Mouse (Mus musculus): ENCODE measurements around the gene Cyct. TPM values are rescaled to one million over a fixed set of nuclear protein-coding genes. Genes with fewer than 3 reads are reported as not detected.

Cyct gene
- polyA plus RNA-seq, 1 experiment: not detected

- H3K27me3 ChIP-seq (ENCODE audit: control insufficient read depth, insufficient read depth, low read length): no peaks in the 10 kb centered on the region; the same call in 1 of the 2 replicates
- 93% methylated on average over 9 of the region's 9 CpGs for WGBS
- no peak for DNase-seq
- H3K4me3 ChIP-seq (ENCODE audit: control insufficient read depth, insufficient read depth, low read length): no peak overlapping the region
- no peak overlapping the region for H3K27ac ChIP-seq (ENCODE audit: control insufficient read depth, insufficient read depth, low read length)
- H3K36me3 ChIP-seq (ENCODE audit: control insufficient read depth, insufficient read depth, low read length): no peaks in the 10 kb centered on the region
- no peaks in the 10 kb centered on the region for H3K4me1 ChIP-seq (replicated peaks; ENCODE audit: control insufficient read depth, insufficient read depth, low read length)
- TF ChIP-seq POLR2A (IDR thresholded peaks at IDR 0.05; ENCODE audit: control insufficient read depth, extremely low read depth, insufficient read depth, low read length, poor library complexity): no peak
- no peak for TF ChIP-seq CTCF (IDR thresholded peaks at IDR 0.05; ENCODE audit: borderline replicate concordance, control insufficient read depth, extremely low read depth, insufficient read depth, low read length, poor library complexity)
Observed at GRCm38 (mm10) chr2:76342146-76342545, 18.1 kb downstream of the Cyct start.

- Histone ChIP-seq H3K27ac (ENCODE audit: control insufficient read depth, insufficient read depth, low read length) (no peak within 1 kb of the TSS), H3K27me3 (ENCODE audit: control insufficient read depth, insufficient read depth, low read length) (no peaks in the 10 kb centered on the region; the same call in 1 of the 2 replicates), H3K4me3 (ENCODE audit: control insufficient read depth, insufficient read depth, low read length) (no peak within 1 kb of the TSS), H3K4me1 (replicated peaks; ENCODE audit: control insufficient read depth, insufficient read depth, low read length) (no peaks in the 10 kb centered on the region), H3K36me3 (ENCODE audit: control insufficient read depth, insufficient read depth, low read length) (no peaks in the 10 kb centered on the region)
- 21% methylated on average over 41 of the region's 41 CpGs for WGBS
- TF ChIP-seq CTCF (IDR thresholded peaks at IDR 0.05; ENCODE audit: borderline replicate concordance, control insufficient read depth, extremely low read depth, insufficient read depth, low read length, poor library complexity): no peak
- TF ChIP-seq POLR2A (IDR thresholded peaks at IDR 0.05; ENCODE audit: control insufficient read depth, extremely low read depth, insufficient read depth, low read length, poor library complexity): no peak
- DNase-seq: no peak
Observed at GRCm38 (mm10) chr2:76338215-76339156, 21.8 kb downstream of the Cyct start, which contains the start of gene Pde11a. Pde11a (minus strand) TSS chr2:76338774.

GRCm38 (mm10) chr2:76334596-76334995, 25.7 kb downstream of the Cyct start:
- WGBS: 79% methylated on average over 5 of the region's 5 CpGs
- no peak overlapping the region for H3K4me3 ChIP-seq (ENCODE audit: control insufficient read depth, insufficient read depth, low read length)
- H3K36me3 ChIP-seq (ENCODE audit: control insufficient read depth, insufficient read depth, low read length): no peaks in the 10 kb centered on the region
- H3K27ac ChIP-seq (ENCODE audit: control insufficient read depth, insufficient read depth, low read length): no peak overlapping the region
- H3K4me1 ChIP-seq (replicated peaks; ENCODE audit: control insufficient read depth, insufficient read depth, low read length): no peaks in the 10 kb centered on the region
- TF ChIP-seq POLR2A (IDR thresholded peaks at IDR 0.05; ENCODE audit: control insufficient read depth, extremely low read depth, insufficient read depth, low read length, poor library complexity) (no peak), CTCF (IDR thresholded peaks at IDR 0.05; ENCODE audit: borderline replicate concordance, control insufficient read depth, extremely low read depth, insufficient read depth, low read length, poor library complexity) (no peak)
- no peaks in the 10 kb centered on the region; the same call in 1 of the 2 replicates for H3K27me3 ChIP-seq (ENCODE audit: control insufficient read depth, insufficient read depth, low read length)
- no peak for DNase-seq

GRCm38 (mm10) chr2:76332161-76332805, 28.0 kb downstream of the Cyct start:
- TF ChIP-seq POLR2A (IDR thresholded peaks at IDR 0.05; ENCODE audit: control insufficient read depth, extremely low read depth, insufficient read depth, low read length, poor library complexity): no peak
- no peak for TF ChIP-seq CTCF (IDR thresholded peaks at IDR 0.05; ENCODE audit: borderline replicate concordance, control insufficient read depth, extremely low read depth, insufficient read depth, low read length, poor library complexity)
- Histone ChIP-seq H3K27me3 (ENCODE audit: control insufficient read depth, insufficient read depth, low read length) (no peaks in the 10 kb centered on the region), H3K4me3 (ENCODE audit: control insufficient read depth, insufficient read depth, low read length) (no peak overlapping the region), H3K27ac (ENCODE audit: control insufficient read depth, insufficient read depth, low read length) (no peak overlapping the region), H3K4me1 (replicated peaks; ENCODE audit: control insufficient read depth, insufficient read depth, low read length) (no peaks in the 10 kb centered on the region), H3K36me3 (ENCODE audit: control insufficient read depth, insufficient read depth, low read length) (no peaks in the 10 kb centered on the region)
- DNase-seq: no peak
- WGBS: 71% methylated on average over 11 of the region's 11 CpGs

- H3K27ac ChIP-seq (ENCODE audit: control insufficient read depth, insufficient read depth, low read length): no peak overlapping the region
- no peak overlapping the region for H3K4me3 ChIP-seq (ENCODE audit: control insufficient read depth, insufficient read depth, low read length)
- no peak for DNase-seq
- H3K36me3 ChIP-seq (ENCODE audit: control insufficient read depth, insufficient read depth, low read length): no peaks in the 10 kb centered on the region
- no peak for TF ChIP-seq CTCF (IDR thresholded peaks at IDR 0.05; ENCODE audit: borderline replicate concordance, control insufficient read depth, extremely low read depth, insufficient read depth, low read length, poor library complexity)
- no peak for TF ChIP-seq POLR2A (IDR thresholded peaks at IDR 0.05; ENCODE audit: control insufficient read depth, extremely low read depth, insufficient read depth, low read length, poor library complexity)
- WGBS: 95% methylated on average over 5 of the region's 5 CpGs
- H3K4me1 ChIP-seq (replicated peaks; ENCODE audit: control insufficient read depth, insufficient read depth, low read length): no peaks in the 10 kb centered on the region
- no peaks in the 10 kb centered on the region for H3K27me3 ChIP-seq (ENCODE audit: control insufficient read depth, insufficient read depth, low read length)
Observed at GRCm38 (mm10) chr2:76330081-76330480, 30.2 kb downstream of the Cyct start.

GRCm38 (mm10) chr2:76326161-76326560, 34.1 kb downstream of the Cyct start:
- Histone ChIP-seq H3K27me3 (ENCODE audit: control insufficient read depth, insufficient read depth, low read length) (no peaks in the 10 kb centered on the region), H3K27ac (ENCODE audit: control insufficient read depth, insufficient read depth, low read length) (no peak overlapping the region), H3K36me3 (ENCODE audit: control insufficient read depth, insufficient read depth, low read length) (no peaks in the 10 kb centered on the region), H3K4me3 (ENCODE audit: control insufficient read depth, insufficient read depth, low read length) (no peak overlapping the region), H3K4me1 (replicated peaks; ENCODE audit: control insufficient read depth, insufficient read depth, low read length) (no peaks in the 10 kb centered on the region)
- 93% methylated on average over 3 of the region's 3 CpGs for WGBS
- DNase-seq: no peak
- TF ChIP-seq CTCF (IDR thresholded peaks at IDR 0.05; ENCODE audit: borderline replicate concordance, control insufficient read depth, extremely low read depth, insufficient read depth, low read length, poor library complexity) (no peak), POLR2A (IDR thresholded peaks at IDR 0.05; ENCODE audit: control insufficient read depth, extremely low read depth, insufficient read depth, low read length, poor library complexity) (no peak)

Data from thymus, adult 2 months (tissue).